Mouse (Mus musculus): ENCODE data around the gene Lss. TPM values are rescaled to one million over a fixed set of nuclear protein-coding genes. Genes with fewer than 3 reads are reported as not detected.

Lss gene
- polyA plus RNA-seq, 1 experiment from 2014 or later = 23.4 TPM

GRCm38 (mm10) chr10:76512965-76513583 is 18.3 kb upstream of the Lss start:
- WGBS = 54% methylated on average over 5 of the region's 5 CpGs
- H3K27me3 ChIP-seq (ENCODE audit: insufficient read depth, low read length) = no peaks in the 10 kb centered on the region
- H3K9me3 ChIP-seq (ENCODE audit: low read length) = peaks cover 6% of the 10 kb centered on the region; the same call in 1 of the 2 replicates
- no peak overlapping the region for H3K4me3 ChIP-seq (ENCODE audit: low read length)
- H3K27ac ChIP-seq (ENCODE audit: low read length) = no peak overlapping the region
- peak; percentile 85 for ATAC-seq (ENCODE audit: low FRiP score, low TSS enrichment)
- no peaks in the 10 kb centered on the region for H3K4me1 ChIP-seq (ENCODE audit: insufficient read depth, low read length)
- no peak overlapping the region for H3K4me2 ChIP-seq (replicated peaks; ENCODE audit: low read depth, low read length)
- peaks cover 35% of the 10 kb centered on the region for H3K36me3 ChIP-seq (ENCODE audit: insufficient read depth, low read length)
- H3K9ac ChIP-seq (replicated peaks; ENCODE audit: low read length) = no peak overlapping the region

GRCm38 (mm10) chr10:76530922-76531321 is 466 bp upstream of the Lss start:
- ATAC-seq (ENCODE audit: low FRiP score, low TSS enrichment) = no peak; the same call in none of the 2 replicates
- Histone ChIP-seq H3K27me3 (ENCODE audit: insufficient read depth, low read length) (no peaks in the 10 kb centered on the region), H3K9me3 (ENCODE audit: low read length) (no peaks in the 10 kb centered on the region), H3K27ac (ENCODE audit: low read length) (no peak overlapping the region), H3K36me3 (ENCODE audit: insufficient read depth, low read length) (peaks cover under 1% of the 10 kb centered on the region; the same call in 1 of the 2 replicates), H3K4me1 (ENCODE audit: insufficient read depth, low read length) (peaks cover 13% of the 10 kb centered on the region; the same call in 1 of the 2 replicates), H3K9ac (replicated peaks; ENCODE audit: low read length) (peak overlapping the region; percentile 74), H3K4me3 (ENCODE audit: low read length) (peak overlapping the region; percentile 66), H3K4me2 (replicated peaks; ENCODE audit: low read depth, low read length) (peak overlapping the region; percentile 85)
- WGBS = 1% methylated on average over 11 of the region's 11 CpGs

- Histone ChIP-seq H3K4me1 (ENCODE audit: insufficient read depth, low read length) (peaks cover 13% of the 10 kb centered on the region; the same call in 1 of the 2 replicates), H3K9ac (replicated peaks; ENCODE audit: low read length) (peak overlapping the region; percentile 74), H3K4me3 (ENCODE audit: low read length) (peak overlapping the region; percentile 66), H3K4me2 (replicated peaks; ENCODE audit: low read depth, low read length) (peak overlapping the region; percentile 85), H3K9me3 (ENCODE audit: low read length) (no peaks in the 10 kb centered on the region), H3K27ac (ENCODE audit: low read length) (peak overlapping the region; percentile 39; the same call in 1 of the 2 replicates), H3K27me3 (ENCODE audit: insufficient read depth, low read length) (no peaks in the 10 kb centered on the region), H3K36me3 (ENCODE audit: insufficient read depth, low read length) (peaks cover 7% of the 10 kb centered on the region; the same call in 1 of the 2 replicates)
- 2% methylated on average over 14 of the region's 14 CpGs for whole genome bisulfite sequencing
- peak; percentile 52 for ATAC-seq (ENCODE audit: low FRiP score, low TSS enrichment)
These were observed 440 bp downstream of the Lss start for GRCm38 (mm10) chr10:76531828-76532227.

GRCm38 (mm10) chr10:76535526-76535925 is 4.1 kb downstream of the Lss start:
- no peak overlapping the region for H3K4me2 ChIP-seq (replicated peaks; ENCODE audit: low read depth, low read length)
- no peaks in the 10 kb centered on the region for H3K9me3 ChIP-seq (ENCODE audit: low read length)
- WGBS = 96% methylated on average over 7 of the region's 7 CpGs
- ATAC-seq (ENCODE audit: low FRiP score, low TSS enrichment) = no peak
- no peak overlapping the region for H3K27ac ChIP-seq (ENCODE audit: low read length)
- H3K4me1 ChIP-seq (ENCODE audit: insufficient read depth, low read length) = peaks cover 10% of the 10 kb centered on the region; the same call in 1 of the 2 replicates
- no peak overlapping the region for H3K9ac ChIP-seq (replicated peaks; ENCODE audit: low read length)
- H3K27me3 ChIP-seq (ENCODE audit: insufficient read depth, low read length) = no peaks in the 10 kb centered on the region
- H3K4me3 ChIP-seq (ENCODE audit: low read length) = no peak overlapping the region
- H3K36me3 ChIP-seq (ENCODE audit: insufficient read depth, low read length) = peaks cover 24% of the 10 kb centered on the region

- ATAC-seq (ENCODE audit: low FRiP score, low TSS enrichment) = no peak
- Histone ChIP-seq H3K9ac (replicated peaks; ENCODE audit: low read length) (no peak overlapping the region), H3K36me3 (ENCODE audit: insufficient read depth, low read length) (peaks cover 38% of the 10 kb centered on the region)
These were observed 6.2 kb downstream of the Lss start for GRCm38 (mm10) chr10:76537619-76538018.

GRCm38 (mm10) chr10:76541336-76542085 is 10.1 kb downstream of the Lss start:
- 91% methylated on average over 11 of the region's 11 CpGs for WGBS
- H3K9ac ChIP-seq (replicated peaks; ENCODE audit: low read length) = no peak overlapping the region
- no peak overlapping the region for H3K27ac ChIP-seq (ENCODE audit: low read length)
- no peak overlapping the region for H3K4me3 ChIP-seq (ENCODE audit: low read length)
- H3K36me3 ChIP-seq (ENCODE audit: insufficient read depth, low read length) = peaks cover 54% of the 10 kb centered on the region
- H3K27me3 ChIP-seq (ENCODE audit: insufficient read depth, low read length) = no peaks in the 10 kb centered on the region
- no peaks in the 10 kb centered on the region for H3K4me1 ChIP-seq (ENCODE audit: insufficient read depth, low read length)
- ATAC-seq (ENCODE audit: low FRiP score, low TSS enrichment) = no peak
- no peaks in the 10 kb centered on the region for H3K9me3 ChIP-seq (ENCODE audit: low read length)
- H3K4me2 ChIP-seq (replicated peaks; ENCODE audit: low read depth, low read length) = no peak overlapping the region

More at GRCm38 (mm10) chr10:76537619-76538018, 6.2 kb downstream of the Lss start:
- Histone ChIP-seq H3K9me3 (ENCODE audit: low read length) (no peaks in the 10 kb centered on the region), H3K4me3 (ENCODE audit: low read length) (no peak overlapping the region), H3K27ac (ENCODE audit: low read length) (no peak overlapping the region), H3K4me1 (ENCODE audit: insufficient read depth, low read length) (no peaks in the 10 kb centered on the region), H3K27me3 (ENCODE audit: insufficient read depth, low read length) (no peaks in the 10 kb centered on the region), H3K4me2 (replicated peaks; ENCODE audit: low read depth, low read length) (no peak overlapping the region)
- WGBS = 82% methylated on average over 9 of the region's 9 CpGs

GRCm38 (mm10) chr10:76542636-76543375 is 11.4 kb downstream of the Lss start:
- Histone ChIP-seq H3K4me1 (ENCODE audit: insufficient read depth, low read length) (0 out of 2 replicates have a peak, but pooled peaks cover 3% of the 10 kb centered on the region), H3K4me3 (ENCODE audit: low read length) (no peak overlapping the region), H3K9ac (replicated peaks; ENCODE audit: low read length) (no peak overlapping the region), H3K9me3 (ENCODE audit: low read length) (no peaks in the 10 kb centered on the region), H3K27ac (ENCODE audit: low read length) (no peak overlapping the region), H3K27me3 (ENCODE audit: insufficient read depth, low read length) (no peaks in the 10 kb centered on the region), H3K4me2 (replicated peaks; ENCODE audit: low read depth, low read length) (no peak overlapping the region), H3K36me3 (ENCODE audit: insufficient read depth, low read length) (peaks cover 65% of the 10 kb centered on the region)
- no peak for ATAC-seq (ENCODE audit: low FRiP score, low TSS enrichment)
- 87% methylated on average over 10 of the region's 10 CpGs for WGBS

- H3K4me2 ChIP-seq (replicated peaks; ENCODE audit: low read depth, low read length) = no peak overlapping the region
- 68% methylated on average over 8 of the region's 8 CpGs for WGBS
- ATAC-seq (ENCODE audit: low FRiP score, low TSS enrichment) = peak; percentile 47; the same call in 1 of the 2 replicates
These were observed 15.2 kb downstream of the Lss start for GRCm38 (mm10) chr10:76546566-76546965.

GRCm38 (mm10) chr10:76548218-76548617 is 16.8 kb downstream of the Lss start:
- WGBS = 88% methylated on average over 8 of the region's 8 CpGs
- no peak overlapping the region for H3K27ac ChIP-seq (ENCODE audit: low read length)
- no peaks in the 10 kb centered on the region for H3K27me3 ChIP-seq (ENCODE audit: insufficient read depth, low read length)
- H3K4me3 ChIP-seq (ENCODE audit: low read length) = no peak overlapping the region
- 0 out of 2 replicates have a peak, but pooled peaks cover 3% of the 10 kb centered on the region for H3K4me1 ChIP-seq (ENCODE audit: insufficient read depth, low read length)
- ATAC-seq (ENCODE audit: low FRiP score, low TSS enrichment) = no peak
- H3K9ac ChIP-seq (replicated peaks; ENCODE audit: low read length) = no peak overlapping the region
- H3K36me3 ChIP-seq (ENCODE audit: insufficient read depth, low read length) = peaks cover 58% of the 10 kb centered on the region
- no peaks in the 10 kb centered on the region for H3K9me3 ChIP-seq (ENCODE audit: low read length)
- H3K4me2 ChIP-seq (replicated peaks; ENCODE audit: low read depth, low read length) = no peak overlapping the region

More at GRCm38 (mm10) chr10:76546566-76546965, 15.2 kb downstream of the Lss start:
- peaks cover 61% of the 10 kb centered on the region for H3K36me3 ChIP-seq (ENCODE audit: insufficient read depth, low read length)
- no peaks in the 10 kb centered on the region for H3K9me3 ChIP-seq (ENCODE audit: low read length)
- H3K27ac ChIP-seq (ENCODE audit: low read length) = no peak overlapping the region
- 0 out of 2 replicates have a peak, but pooled peaks cover 3% of the 10 kb centered on the region for H3K4me1 ChIP-seq (ENCODE audit: insufficient read depth, low read length)
- H3K4me3 ChIP-seq (ENCODE audit: low read length) = no peak overlapping the region
- H3K9ac ChIP-seq (replicated peaks; ENCODE audit: low read length) = no peak overlapping the region
- no peaks in the 10 kb centered on the region for H3K27me3 ChIP-seq (ENCODE audit: insufficient read depth, low read length)

Data from kidney, embryonic 16.5 days (tissue).